Mouse (Mus musculus) kidney, postnatal 10 days (tissue): ENCODE results near the gene Olfr518.

Source experiments
- DNase-seq: peaks from one replicate; pipeline ENCODE4 v3.0.0; 2021; ENCODE audit warnings: mixed read lengths

The Olfr518 gene

DNA sequence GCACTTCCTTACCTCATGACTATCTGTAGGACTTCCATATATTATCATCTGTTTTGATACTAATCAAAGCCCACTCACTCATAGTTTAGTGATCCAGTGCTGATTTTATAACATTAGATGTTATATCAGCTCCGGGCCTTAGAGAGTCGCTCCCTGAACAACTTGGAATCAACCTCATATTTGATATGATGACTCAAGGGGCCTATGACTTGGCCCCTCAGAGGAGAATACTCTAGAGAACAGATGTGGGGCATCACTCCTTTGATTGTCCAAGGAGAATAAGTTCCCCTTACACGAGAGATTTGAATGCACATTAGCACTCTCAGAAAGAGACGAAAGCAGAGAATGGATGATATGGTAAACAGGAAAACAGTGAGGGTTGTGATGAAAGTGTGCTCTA lies at the start of gene Olfr518:
Olfr518 (minus strand) TSS at position 101 of the 400 bp plus-strand sequence.
- DNase-seq, result no peak

DNA sequence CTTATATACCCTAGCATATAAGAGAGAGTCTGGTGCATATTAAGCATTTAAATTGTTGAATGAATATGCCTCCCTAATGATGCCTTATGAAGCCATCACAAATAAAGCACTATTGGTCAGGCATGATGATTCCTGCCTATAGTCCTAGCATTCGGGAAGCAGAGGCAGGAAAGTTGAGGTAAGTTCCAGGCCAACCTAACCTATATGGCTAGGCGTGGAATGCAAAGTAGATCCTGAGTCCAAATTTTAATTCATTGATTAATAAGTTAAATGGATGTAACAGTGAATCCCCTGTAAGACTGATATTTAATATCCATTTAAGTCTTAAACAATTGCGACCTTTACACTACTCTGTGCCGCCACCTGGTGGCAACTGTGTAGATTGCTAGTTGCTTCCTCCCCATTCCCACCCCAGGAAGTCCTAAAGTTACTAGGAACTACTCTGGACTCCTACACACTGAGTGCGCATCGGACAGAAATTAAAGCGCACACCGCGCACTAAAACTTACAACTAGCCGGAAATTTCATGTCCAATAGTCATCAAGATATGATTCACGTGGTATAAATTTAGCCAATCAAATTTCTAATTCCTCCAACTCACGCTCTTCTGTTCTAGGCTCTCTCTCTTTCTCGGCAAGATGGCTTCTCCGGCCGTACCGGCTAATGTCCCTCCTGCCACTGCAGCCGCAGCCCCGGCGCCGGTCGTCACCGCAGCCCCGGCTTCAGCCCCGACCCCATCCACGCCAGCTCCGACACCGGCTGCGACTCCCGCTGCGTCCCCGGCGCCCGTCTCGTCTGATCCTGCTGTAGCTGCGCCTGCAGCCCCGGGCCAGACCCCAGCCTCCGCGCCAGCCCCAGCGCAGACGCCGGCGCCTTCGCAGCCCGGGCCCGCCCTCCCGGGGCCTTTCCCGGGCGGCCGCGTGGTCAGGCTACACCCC lies 49.3 kb upstream of the Olfr518 start, which contains the start of gene Eif3f:
Eif3f (plus strand) TSS at position 624 of the 938 bp plus-strand sequence.
- peak; percentile 95 for DNase-seq

GRCm38 (mm10) chr7:108929726-108930393 lies 45.1 kb upstream of the Olfr518 start, which contains the start of gene Nlrp10:
Nlrp10 (minus strand) TSS chr7:108930178.
- DNase-seq, result no peak

DNA sequence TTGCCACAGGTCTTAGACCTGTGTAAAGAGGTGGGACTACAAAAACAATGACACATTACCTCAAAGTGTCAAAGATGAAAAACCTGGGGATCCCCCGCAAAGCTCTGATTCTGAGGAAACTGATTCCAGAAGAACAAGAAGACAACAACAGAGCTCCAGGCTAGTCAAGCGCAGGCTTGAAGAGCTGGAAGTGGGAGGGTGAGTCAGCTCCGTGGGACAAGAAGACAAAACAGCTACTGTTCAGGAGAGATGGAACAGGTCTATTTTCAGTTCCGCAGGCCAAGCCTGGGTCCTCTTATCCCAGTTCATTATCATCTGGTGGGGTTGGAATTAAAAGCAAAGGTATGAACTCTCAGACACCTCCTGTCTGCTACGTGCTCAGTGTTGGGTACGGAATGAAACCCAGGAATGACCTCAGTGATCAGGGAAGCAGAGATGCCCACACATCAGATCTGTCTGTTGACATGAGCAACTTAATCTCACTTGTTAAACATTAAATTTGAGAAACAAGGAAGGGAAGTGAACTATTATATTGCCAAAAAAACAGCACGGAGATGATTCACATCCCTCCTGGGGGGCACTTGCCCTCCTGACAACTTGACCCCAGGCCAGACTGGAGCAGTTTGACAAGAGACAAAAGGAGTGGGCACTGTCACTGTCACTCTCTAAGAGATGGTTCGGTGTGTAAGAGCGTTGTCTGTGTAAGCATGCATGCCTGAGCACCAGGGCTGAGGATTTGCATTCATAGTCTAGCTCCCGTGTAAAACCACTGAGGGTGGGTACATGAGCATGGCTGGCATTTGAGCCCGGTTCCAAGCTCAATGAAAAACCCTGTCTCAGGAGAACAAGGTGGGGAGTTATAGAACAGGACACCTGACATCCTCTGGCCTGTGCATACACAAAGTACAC lies 43.7 kb upstream of the Olfr518 start:
- no peak for DNase-seq

GRCm38 (mm10) chr7:108927043-108927442 lies 42.2 kb upstream of the Olfr518 start:
- no peak for DNase-seq

GRCm38 (mm10) chr7:108903969-108904368 lies 19.2 kb upstream of the Olfr518 start:
- DNase-seq, result no peak

DNA sequence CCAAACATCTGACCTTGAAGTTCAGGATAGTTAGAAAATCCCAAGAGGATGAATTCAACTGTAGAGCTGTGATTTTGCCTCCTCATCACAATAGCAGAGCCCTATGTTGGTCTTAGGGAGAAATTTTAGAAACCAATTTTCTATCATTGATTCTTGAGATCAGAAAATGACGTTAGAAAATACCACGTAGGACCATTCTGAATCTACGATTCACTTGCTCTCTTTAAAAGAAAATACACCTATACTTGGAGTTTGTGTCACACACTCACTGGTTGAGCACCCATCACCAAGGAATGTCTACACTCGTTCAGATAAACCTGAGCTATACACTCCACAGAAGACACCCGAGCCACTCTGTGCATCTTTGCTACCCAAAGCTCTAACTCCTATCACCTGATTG lies 9.5 kb upstream of the Olfr518 start, which contains the start of gene Olfr519:
Olfr519 (minus strand) TSS at position 101 of the 400 bp plus-strand sequence.
- no peak for DNase-seq

- DNase-seq, result no peak
These were observed 12.5 kb downstream of the Olfr518 start, which contains the start of gene Olfr517 for GRCm38 (mm10) chr7:108872279-108872678. Olfr517 (minus strand) TSS chr7:108872379.

DNA sequence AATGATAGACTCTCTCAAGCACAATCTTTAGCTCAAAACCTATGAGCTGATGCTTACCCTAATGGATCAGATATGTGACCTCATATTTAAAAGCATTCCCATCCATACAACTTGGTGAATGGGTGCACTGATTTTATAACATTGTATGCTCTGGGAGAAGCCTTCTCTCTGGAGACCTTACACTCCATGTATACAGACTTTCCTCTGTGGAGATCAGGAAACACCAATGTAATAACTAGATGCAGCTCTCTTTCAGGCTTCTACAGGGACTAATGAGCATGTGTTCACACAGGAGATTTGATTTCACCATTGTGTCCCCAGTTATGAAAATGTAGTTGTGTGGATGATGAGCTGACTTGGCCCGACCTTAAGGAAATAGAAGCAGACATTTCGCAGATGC lies 34.4 kb downstream of the Olfr518 start, which contains the start of gene Olfr516:
Olfr516 (minus strand) TSS at position 101 of the 400 bp plus-strand sequence.
- no peak for DNase-seq
